Mouse (Mus musculus) kidney, embryonic 16.5 days (tissue): ENCODE results near the gene Ndnf. TPM values are rescaled to one million over a fixed set of nuclear protein-coding genes. Genes with fewer than 3 reads are reported as not detected.

Experiments used
- ATAC-seq: fragments of 200-750 bp; cut with Nextera tagmentation; 2 replicates; pipeline ENCODE4 v1.8.0; 2017; ENCODE audit warnings: moderate TSS enrichment; ENCODE audit not compliant: low FRiP score, low TSS enrichment
- H3K27ac ChIP-seq: fragments of 300-500 bp; sonication (generic); 2 replicates; pipeline ENCODE4 v1.5.1; 2014; ENCODE audit warnings: low read length
- H3K27me3 ChIP-seq: fragments of 300-500 bp; sonication (generic); 2 replicates; pipeline ENCODE4 v1.6.1; 2014; ENCODE audit warnings: low read length, control low read depth, mixed read lengths; ENCODE audit not compliant: insufficient read depth
- H3K36me3 ChIP-seq: fragments of 300-500 bp; sonication (generic); 2 replicates; pipeline ENCODE4 v1.6.1; 2014; ENCODE audit warnings: low read length, control low read depth, mixed read lengths; ENCODE audit not compliant: insufficient read depth
- H3K4me1 ChIP-seq: fragments of 300-500 bp; sonication (generic); 2 replicates; pipeline ENCODE4 v1.6.1; 2014; ENCODE audit warnings: low read length, control low read depth, mixed read lengths; ENCODE audit not compliant: insufficient read depth
- H3K4me2 ChIP-seq: fragments of 300-500 bp; sonication (generic); replicated peaks from 2 replicates; pipeline ENCODE4 v1.6.1; 2014; ENCODE audit warnings: low read depth, low read length
- H3K4me3 ChIP-seq: fragments of 300-500 bp; sonication (generic); 2 replicates; pipeline ENCODE4 v1.5.1; 2014; ENCODE audit warnings: mild to moderate bottlenecking, low read length
- H3K9ac ChIP-seq: fragments of 300-500 bp; sonication (generic); replicated peaks from 2 replicates; pipeline ENCODE4 v1.6.1; 2014; ENCODE audit warnings: low read length
- H3K9me3 ChIP-seq: fragments of 300-500 bp; sonication (generic); 2 replicates; pipeline ENCODE4 v1.6.1; 2016; ENCODE audit warnings: low read length, control low read depth
- WGBS: fragments of 180-500 bp; shearing (Covaris S2); extraction: QIAGEN DNeasy Blood & Tissue Kit; methylation state at CpG from one replicate; pipeline ENCODE4 v1.1.7; 2014; 5-methylcytosine and 5-hydroxymethylcytosine counted together
- polyA plus RNA-seq: library from polyadenylated mRNA; unstranded; fragments of >200 nt; fragmentation: Nextera tagmentation; extraction: Ambion mirVana; gene quantifications from 2 replicates; pipeline ENCODE4 v1.2.1, GENCODE M21; 2015

Gene Ndnf
- polyA plus RNA-seq, 1 experiment from 2014 or later: 9.1 TPM

DNA sequence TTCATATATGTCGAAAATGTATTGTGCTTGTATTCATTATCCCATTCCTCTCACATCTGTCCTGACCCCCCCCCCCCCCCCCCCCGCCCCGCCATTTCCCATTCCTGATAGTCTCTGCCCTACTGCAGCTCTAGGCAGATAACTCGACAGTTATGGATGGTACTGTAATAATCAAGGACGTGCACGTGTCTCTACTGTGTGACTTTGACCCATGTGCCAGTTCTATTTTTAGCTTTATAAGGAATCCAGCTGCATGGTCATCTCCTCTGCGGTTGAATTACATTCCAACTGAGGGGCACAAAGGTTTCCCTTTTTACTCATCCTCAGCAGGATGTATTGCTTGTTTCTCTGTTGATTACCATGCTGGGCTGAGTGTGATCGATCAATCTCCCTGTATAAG, 68.1 kb downstream of the Ndnf start:
- peak; percentile 31; the same call in 1 of the 2 replicates for ATAC-seq
- H3K4me1 ChIP-seq: no peaks in the 10 kb centered on the region
- no peak overlapping the region for H3K9ac ChIP-seq
- 50% methylated on average over 6 of the region's 8 CpGs for WGBS
- no peak overlapping the region for H3K4me3 ChIP-seq
- H3K36me3 ChIP-seq: no peaks in the 10 kb centered on the region
- H3K4me2 ChIP-seq: no peak overlapping the region
- no peaks in the 10 kb centered on the region for H3K9me3 ChIP-seq
- H3K27ac ChIP-seq: no peak overlapping the region
- H3K27me3 ChIP-seq: no peaks in the 10 kb centered on the region

DNA sequence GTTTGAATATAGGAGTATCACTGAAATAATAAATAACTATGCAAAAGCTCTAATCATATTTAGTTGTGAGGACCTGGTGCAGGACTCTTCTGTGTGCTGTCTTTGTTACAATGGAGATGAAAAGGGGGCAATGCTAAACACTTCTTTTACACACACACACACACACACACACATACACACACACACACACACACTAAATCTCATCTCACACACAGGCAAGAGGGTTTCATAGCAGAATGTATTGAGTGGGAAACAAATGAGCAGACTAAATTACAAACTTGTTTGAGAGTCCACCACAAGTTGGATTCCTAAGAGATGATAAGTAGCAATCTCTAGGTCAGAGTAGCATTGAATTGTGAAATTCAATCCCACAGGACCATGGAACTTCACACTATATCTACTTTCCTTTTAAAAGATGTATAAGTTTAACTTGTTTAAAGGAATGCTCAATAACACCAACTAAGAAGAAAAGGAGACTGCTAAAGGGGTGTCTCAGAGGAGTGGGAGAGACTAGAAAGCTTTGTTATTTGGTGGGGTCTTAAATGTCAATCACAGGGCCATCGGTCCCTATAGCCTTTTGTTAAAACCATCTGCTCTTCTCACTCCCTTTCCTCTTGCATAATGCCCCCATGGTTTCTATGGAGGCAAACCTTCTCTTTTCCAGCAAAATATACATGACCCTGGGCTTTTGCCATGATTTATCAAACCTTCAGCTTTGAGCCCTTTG, 71.9 kb downstream of the Ndnf start:
- no peaks in the 10 kb centered on the region for H3K27me3 ChIP-seq
- H3K4me1 ChIP-seq: no peaks in the 10 kb centered on the region
- WGBS: 38% methylated on average over 1 of the region's 1 CpGs
- H3K36me3 ChIP-seq: no peaks in the 10 kb centered on the region
- H3K4me2 ChIP-seq: no peak overlapping the region
- peaks cover 3% of the 10 kb centered on the region; the same call in 1 of the 2 replicates for H3K9me3 ChIP-seq
- H3K9ac ChIP-seq: no peak overlapping the region
- H3K27ac ChIP-seq: no peak overlapping the region
- H3K4me3 ChIP-seq: no peak overlapping the region
- no peak for ATAC-seq

DNA sequence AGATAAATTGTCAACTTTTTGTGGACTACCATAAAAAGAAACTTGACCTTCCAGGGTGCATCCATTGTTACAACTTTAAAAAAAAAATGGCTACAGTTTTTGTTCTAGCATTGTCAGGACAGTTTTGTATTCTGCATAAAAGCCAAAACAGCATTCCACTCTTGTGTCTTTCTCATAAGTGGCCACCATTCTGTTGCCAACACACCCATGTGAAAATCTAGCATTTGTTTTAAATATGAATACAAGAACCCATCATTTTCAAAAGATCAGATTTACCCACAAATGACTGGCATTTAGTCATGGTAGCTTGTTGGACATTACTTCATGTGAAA, 72.4 kb downstream of the Ndnf start:
- no peak overlapping the region for H3K27ac ChIP-seq
- H3K9ac ChIP-seq: no peak overlapping the region
- no peaks in the 10 kb centered on the region for H3K4me1 ChIP-seq
- no peaks in the 10 kb centered on the region for H3K27me3 ChIP-seq
- peaks cover 3% of the 10 kb centered on the region; the same call in 1 of the 2 replicates for H3K9me3 ChIP-seq
- H3K36me3 ChIP-seq: no peaks in the 10 kb centered on the region
- H3K4me3 ChIP-seq: no peak overlapping the region
- no peak for ATAC-seq
- H3K4me2 ChIP-seq: no peak overlapping the region

DNA sequence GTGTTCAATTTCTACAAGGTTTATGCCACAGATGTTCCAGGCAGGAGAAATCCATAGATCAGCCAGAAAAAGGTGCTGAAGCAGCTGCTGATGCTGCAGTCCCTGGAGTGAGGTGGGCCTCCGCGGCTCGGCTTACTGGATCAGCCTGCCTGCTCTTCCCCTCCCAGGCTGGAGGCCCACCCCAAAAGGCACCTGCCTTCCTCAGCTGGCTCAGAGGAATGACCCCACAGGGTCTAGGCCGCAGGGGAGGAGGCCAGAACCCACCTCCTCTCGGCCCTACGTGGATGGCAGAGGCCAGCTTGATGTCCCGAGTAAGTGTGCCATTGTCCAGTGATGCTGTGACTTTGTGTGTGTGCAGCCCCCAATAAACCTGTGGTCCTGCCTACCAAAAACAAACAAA, 86.8 kb downstream of the Ndnf start:
- no peak overlapping the region for H3K4me2 ChIP-seq
- no peak for ATAC-seq
- H3K36me3 ChIP-seq: no peaks in the 10 kb centered on the region
- no peak overlapping the region for H3K9ac ChIP-seq
- WGBS: 57% methylated on average over 7 of the region's 7 CpGs
- H3K4me1 ChIP-seq: no peaks in the 10 kb centered on the region
- H3K27me3 ChIP-seq: no peaks in the 10 kb centered on the region
- H3K9me3 ChIP-seq: no peaks in the 10 kb centered on the region
- no peak overlapping the region for H3K4me3 ChIP-seq
- no peak overlapping the region for H3K27ac ChIP-seq

DNA sequence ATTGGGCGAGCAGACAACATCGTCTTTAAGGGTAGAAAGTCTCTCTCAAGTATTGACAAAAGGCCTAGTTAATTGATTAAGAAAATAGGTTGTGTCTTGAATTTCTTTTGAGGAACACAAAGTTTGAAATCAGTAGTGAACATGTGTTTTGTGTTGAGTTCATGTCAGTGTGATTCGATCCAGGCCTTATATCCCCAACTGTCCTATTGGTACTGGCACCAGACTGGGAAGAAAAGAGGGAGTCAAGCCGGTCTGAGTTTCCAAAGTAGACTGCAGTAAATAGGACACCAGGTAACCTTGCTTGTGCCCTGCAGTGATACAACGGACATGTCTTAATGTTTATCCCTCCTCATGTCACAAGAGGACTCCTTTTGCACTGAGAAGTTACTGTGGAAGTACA, 87.8 kb downstream of the Ndnf start:
- WGBS: 82% methylated on average over 5 of the region's 5 CpGs
- H3K27ac ChIP-seq: no peak overlapping the region
- no peak for ATAC-seq

DNA sequence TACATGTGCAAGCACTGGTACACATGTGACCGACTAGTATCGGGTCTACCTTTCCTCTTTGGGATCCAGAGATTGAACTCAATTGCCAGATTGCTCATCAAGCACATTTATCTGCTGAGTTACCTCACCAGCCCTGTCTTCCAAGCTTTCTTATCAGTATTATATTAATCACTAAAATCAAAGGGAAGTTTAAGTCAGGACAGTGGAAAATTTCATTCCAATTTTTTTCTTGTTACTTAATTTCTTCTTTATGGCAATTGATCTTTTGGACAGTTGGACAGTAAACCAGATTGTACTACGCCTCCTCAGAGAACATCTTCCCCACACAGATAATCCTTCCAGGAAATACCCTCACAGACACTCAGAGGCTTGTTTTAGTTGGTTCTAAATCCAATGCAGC, 88.7 kb downstream of the Ndnf start:
- Histone ChIP-seq H3K4me1 (peaks cover 5% of the 10 kb centered on the region), H3K4me2 (no peak overlapping the region), H3K27me3 (no peaks in the 10 kb centered on the region), H3K36me3 (no peaks in the 10 kb centered on the region), H3K9me3 (no peaks in the 10 kb centered on the region), H3K4me3 (no peak overlapping the region), H3K27ac (no peak overlapping the region), H3K9ac (no peak overlapping the region)
- 90% methylated on average over 3 of the region's 3 CpGs for WGBS
- no peak for ATAC-seq

More for the DNA sequence above, 87.8 kb downstream of the Ndnf start:
- no peaks in the 10 kb centered on the region for H3K4me1 ChIP-seq
- H3K9ac ChIP-seq: no peak overlapping the region
- H3K4me2 ChIP-seq: no peak overlapping the region
- H3K36me3 ChIP-seq: no peaks in the 10 kb centered on the region
- H3K9me3 ChIP-seq: no peaks in the 10 kb centered on the region
- no peak overlapping the region for H3K4me3 ChIP-seq
- H3K27me3 ChIP-seq: no peaks in the 10 kb centered on the region

Other genes starting within 250 kb of the Ndnf start
- gene Tnip3, start 146.3 kb upstream of the Ndnf start, polyA plus RNA-seq: 0.09 and 0.17 TPM in 2 replicates
- 20.3 and 23.6 TPM in 2 replicates for gene Prdm5, start 107.4 kb downstream of the Ndnf start, polyA plus RNA-seq